Mouse (Mus musculus) megakaryocyte, embryonic 14.5 days (primary cell): ENCODE data around the gene Ift81. TPM values are rescaled to one million over a fixed set of nuclear protein-coding genes. Genes with fewer than 3 reads are reported as not detected.

Source experiments
- H3K27me3 ChIP-seq: replicated peaks from 2 replicates; pipeline ENCODE3; 2012; ENCODE audit warnings: inconsistent platforms
- H3K36me3 ChIP-seq: replicated peaks from 2 replicates; pipeline ENCODE3; 2012; ENCODE audit warnings: low read length, inconsistent platforms, mixed read lengths
- H3K4me1 ChIP-seq: 2 replicates; pipeline ENCODE4 v1.6.1; 2012; ENCODE audit warnings: inconsistent platforms
- H3K4me3 ChIP-seq: replicated peaks from 2 replicates; pipeline ENCODE3; 2012; ENCODE audit warnings: moderate library complexity, mild to moderate bottlenecking, inconsistent platforms
- H3K9me3 ChIP-seq: 2 replicates; pipeline ENCODE4 v1.6.1; 2012; ENCODE audit warnings: inconsistent platforms
- FLI1 ChIP-seq: IDR thresholded peaks from 2 replicates; pipeline ENCODE4 v1.6.1; 2012; ENCODE audit warnings: low read length, inconsistent platforms, mixed read lengths
- GATA1 ChIP-seq: IDR thresholded peaks from 3 replicates; pipeline ENCODE4 v1.6.1; 2012; ENCODE audit warnings: mixed read lengths, low read length, inconsistent platforms, borderline replicate concordance
- polyA plus RNA-seq: library from polyadenylated mRNA; stranded (reverse); fragments of >175 nt; gene quantifications from 2 replicates; pipeline ENCODE4 v1.2.3, GENCODE M21; 2012; ENCODE audit warnings: low replicate concordance; ENCODE audit not compliant: insufficient read depth

The Ift81 gene
- polyA plus RNA-seq, 1 experiment, result not detected

DNA sequence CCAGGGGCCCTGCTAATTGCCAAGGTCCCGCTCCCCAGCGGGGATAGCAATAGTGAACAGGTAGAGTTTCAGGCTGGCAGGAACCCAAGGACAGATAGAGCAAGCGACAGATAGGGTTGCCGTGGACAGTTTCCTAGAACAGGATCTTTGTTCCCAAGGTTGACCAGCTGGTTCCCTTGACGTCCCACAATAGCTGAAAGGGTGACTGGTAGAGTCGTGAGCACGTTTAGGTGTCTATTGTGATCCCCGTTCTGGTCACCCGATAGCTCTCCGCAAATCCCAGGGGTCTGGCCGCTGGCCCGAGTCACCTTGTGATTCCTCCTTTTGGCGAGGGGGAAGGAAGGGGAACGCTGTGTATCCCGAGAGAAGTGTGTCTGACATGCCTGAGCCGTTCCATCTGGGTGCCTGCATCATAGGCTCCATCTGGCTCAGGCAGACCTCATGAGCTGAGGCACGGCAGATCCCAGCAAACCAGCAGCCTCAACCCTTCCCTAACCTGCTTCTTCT is 103.6 kb downstream of the Ift81 start:
- no peak overlapping the region for H3K4me3 ChIP-seq

DNA sequence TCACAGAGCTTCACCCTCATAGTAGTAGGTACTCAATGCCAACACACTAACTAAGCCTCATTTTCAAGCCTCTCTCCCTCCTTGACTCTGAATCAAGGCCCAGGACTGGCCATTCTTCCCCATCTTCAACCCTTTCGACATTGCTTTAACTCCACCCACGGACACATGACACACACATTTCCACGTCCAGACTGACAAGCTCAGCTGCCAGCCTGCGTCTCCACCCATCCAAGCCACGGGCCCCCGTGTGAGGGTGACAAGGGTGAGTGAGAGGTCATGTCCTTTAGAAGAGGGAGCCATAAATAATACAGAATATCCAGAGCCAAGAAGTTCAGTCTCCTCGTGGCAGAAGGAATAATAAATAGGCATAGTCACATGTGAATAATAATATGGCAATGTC is 104.7 kb downstream of the Ift81 start:
- TF ChIP-seq FLI1 (no peak), GATA1 (no peak)

More for the DNA sequence above, 103.6 kb downstream of the Ift81 start:
- Histone ChIP-seq H3K36me3 (no peaks in the 10 kb centered on the region), H3K4me1 (peaks cover 15% of the 10 kb centered on the region), H3K27me3 (peaks cover 42% of the 10 kb centered on the region), H3K9me3 (peaks cover 11% of the 10 kb centered on the region)
- TF ChIP-seq FLI1 (no peak), GATA1 (no peak)

DNA sequence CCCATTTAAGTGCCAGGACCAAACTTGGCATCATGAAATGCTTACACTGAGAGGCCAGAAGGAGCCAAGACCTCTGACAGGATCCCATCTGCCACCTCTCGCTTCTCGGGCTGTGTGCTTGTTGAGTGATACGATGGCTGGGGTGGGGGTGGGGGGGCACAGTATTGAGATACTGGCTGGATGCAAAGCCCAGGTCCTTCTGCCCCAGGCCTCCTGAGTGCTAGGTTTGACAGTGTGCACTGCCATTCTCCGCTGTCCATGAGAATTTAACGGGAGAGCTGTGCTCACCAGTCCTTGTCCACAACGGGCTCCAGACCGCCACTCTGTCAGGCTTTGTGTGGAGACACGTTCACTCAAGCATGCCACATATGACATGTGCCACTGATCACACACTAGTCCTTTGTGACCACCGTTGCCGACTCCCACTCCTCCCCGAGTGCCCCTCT is 105.4 kb downstream of the Ift81 start:
- peaks cover 36% of the 10 kb centered on the region for H3K27me3 ChIP-seq
- no peak overlapping the region for H3K4me3 ChIP-seq
- H3K36me3 ChIP-seq, result no peaks in the 10 kb centered on the region
- H3K9me3 ChIP-seq, result peaks cover 11% of the 10 kb centered on the region
- no peak for TF ChIP-seq FLI1
- no peak for TF ChIP-seq GATA1
- H3K4me1 ChIP-seq, result peaks cover 14% of the 10 kb centered on the region

More for the DNA sequence above, 104.7 kb downstream of the Ift81 start:
- Histone ChIP-seq H3K4me1 (peaks cover 19% of the 10 kb centered on the region), H3K27me3 (peaks cover 39% of the 10 kb centered on the region), H3K4me3 (no peak overlapping the region), H3K9me3 (peaks cover 11% of the 10 kb centered on the region), H3K36me3 (no peaks in the 10 kb centered on the region)

DNA sequence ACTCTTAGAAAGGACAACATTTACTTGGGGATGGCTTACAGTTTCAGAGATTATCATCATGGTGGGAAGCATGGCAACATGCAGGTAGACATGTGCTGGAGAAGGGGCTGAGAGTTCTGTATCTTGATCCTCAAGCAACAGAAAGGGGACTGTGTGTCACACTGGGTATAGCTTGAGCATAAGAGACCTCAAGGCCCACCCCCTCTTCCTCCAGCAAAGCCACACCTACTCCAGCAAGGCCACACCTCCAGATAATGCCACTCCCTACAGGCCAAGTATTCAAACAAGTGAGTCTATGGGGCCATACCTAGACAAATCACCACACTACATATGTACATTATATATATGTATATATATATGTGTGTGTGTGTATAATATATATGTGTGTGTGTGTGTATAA is 106.9 kb downstream of the Ift81 start:
- no peaks in the 10 kb centered on the region for H3K36me3 ChIP-seq
- H3K4me1 ChIP-seq, result peaks cover 22% of the 10 kb centered on the region
- peaks cover 33% of the 10 kb centered on the region for H3K27me3 ChIP-seq
- H3K9me3 ChIP-seq, result peaks cover 8% of the 10 kb centered on the region
- TF ChIP-seq GATA1 (no peak), FLI1 (no peak)
- H3K4me3 ChIP-seq, result no peak overlapping the region

DNA sequence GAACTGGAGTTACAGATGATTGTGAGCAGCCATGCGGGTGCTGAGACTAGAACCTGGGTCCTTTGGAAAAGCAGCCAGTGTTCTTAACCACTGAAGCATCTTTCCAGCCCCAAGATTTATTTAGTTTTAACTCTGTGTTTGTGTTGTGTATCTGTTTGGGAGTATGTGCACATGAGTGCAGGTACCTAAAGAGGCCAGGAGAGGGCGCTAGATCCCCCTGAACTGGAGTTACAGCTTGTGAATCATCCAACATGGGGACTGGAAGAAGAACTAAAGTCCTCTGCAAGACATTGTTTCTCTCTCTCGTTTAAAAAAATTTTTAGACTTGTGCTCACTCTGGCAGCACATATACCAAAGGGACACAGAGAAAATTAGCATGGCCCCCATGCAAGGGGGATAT is 107.9 kb downstream of the Ift81 start:
- Histone ChIP-seq H3K9me3 (peaks cover 8% of the 10 kb centered on the region), H3K36me3 (no peaks in the 10 kb centered on the region), H3K27me3 (peaks cover 25% of the 10 kb centered on the region), H3K4me1 (peaks cover 19% of the 10 kb centered on the region), H3K4me3 (no peak overlapping the region)
- TF ChIP-seq FLI1 (no peak), GATA1 (no peak)

DNA sequence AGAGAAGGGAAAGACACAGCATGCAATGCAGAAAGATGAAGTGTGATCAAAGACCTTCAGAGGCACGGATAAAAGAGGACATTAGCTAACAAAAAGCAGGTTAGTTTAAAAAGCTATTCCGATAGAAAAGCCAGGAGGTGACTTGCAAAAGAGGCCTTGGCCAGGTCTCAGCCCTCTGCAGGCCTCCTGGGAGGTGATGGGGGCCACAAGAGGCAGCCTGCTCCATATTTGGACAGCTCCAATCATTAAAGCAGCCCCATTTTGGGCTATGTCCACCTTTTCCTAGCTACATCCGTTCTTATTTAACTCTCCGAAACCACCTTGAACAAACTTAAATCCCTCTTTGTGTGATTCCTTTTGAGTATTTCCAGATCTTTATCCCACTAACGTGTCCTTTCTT is 108.8 kb downstream of the Ift81 start:
- Histone ChIP-seq H3K4me1 (peaks cover 16% of the 10 kb centered on the region), H3K27me3 (peaks cover 18% of the 10 kb centered on the region), H3K9me3 (peaks cover 8% of the 10 kb centered on the region), H3K36me3 (no peaks in the 10 kb centered on the region), H3K4me3 (no peak overlapping the region)
- TF ChIP-seq GATA1 (no peak), FLI1 (no peak)

DNA sequence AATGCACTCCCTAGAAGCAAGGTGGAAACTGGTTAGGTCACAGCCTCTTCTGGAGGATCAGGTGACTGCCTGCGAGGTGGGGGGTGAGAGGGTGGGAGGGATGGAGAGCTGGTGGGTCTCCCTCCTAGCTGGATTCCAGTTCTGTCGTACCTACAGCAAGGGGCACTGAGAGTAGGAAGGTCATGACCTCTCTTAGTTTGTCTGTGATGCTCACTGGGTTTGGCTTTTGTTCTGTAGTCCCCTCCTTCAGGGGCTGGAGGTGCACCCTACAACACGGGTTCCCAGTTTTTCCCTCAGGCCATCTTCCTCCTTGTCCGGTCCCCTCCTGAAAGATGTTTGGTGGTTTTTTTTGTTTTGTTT is 110.6 kb downstream of the Ift81 start:
- Histone ChIP-seq H3K27me3 (peaks cover 7% of the 10 kb centered on the region), H3K4me1 (peaks cover 24% of the 10 kb centered on the region), H3K4me3 (no peak overlapping the region), H3K36me3 (peaks cover 9% of the 10 kb centered on the region), H3K9me3 (peaks cover 8% of the 10 kb centered on the region)
- no peak for TF ChIP-seq FLI1
- no peak for TF ChIP-seq GATA1

DNA sequence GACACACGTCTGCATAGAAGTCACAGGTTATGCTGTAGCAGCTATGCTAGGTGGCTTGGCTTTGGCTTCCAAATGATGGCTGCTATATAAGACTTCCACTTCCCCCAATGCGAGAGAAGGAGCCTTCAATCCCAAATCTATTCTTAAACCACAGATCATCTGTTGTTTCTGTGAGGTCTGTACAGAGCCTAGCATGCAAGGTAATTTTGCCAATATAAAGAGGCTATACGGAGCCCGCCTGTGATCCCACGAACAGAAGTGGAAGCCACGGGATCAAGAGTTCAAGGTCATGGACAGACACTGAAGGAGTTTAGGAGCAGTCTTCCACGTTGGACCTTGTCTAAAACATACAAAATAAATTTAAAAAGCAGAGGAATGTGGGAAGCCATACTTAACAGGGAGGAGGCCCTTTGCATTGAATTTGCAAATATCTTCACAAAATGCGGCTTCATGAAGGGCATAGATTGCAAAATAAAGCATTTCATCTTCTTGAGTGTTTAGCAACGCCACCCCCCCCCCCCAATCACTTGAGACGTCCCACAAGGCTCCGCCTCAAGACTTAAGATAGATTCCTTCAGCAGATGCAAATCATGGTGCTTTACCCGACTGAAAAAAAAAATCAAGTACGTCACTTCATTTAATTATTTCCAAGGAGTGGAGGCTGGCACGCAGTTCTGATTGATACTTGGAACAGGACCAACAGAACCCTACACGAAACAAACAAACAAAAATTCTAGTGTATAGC is 111.1 kb downstream of the Ift81 start:
- H3K27me3 ChIP-seq, result peaks cover 5% of the 10 kb centered on the region
- peak overlapping the region; percentile 98 for H3K4me3 ChIP-seq
- H3K9me3 ChIP-seq, result peaks cover 8% of the 10 kb centered on the region
- no peak for TF ChIP-seq GATA1
- no peak for TF ChIP-seq FLI1
- H3K36me3 ChIP-seq, result peaks cover 13% of the 10 kb centered on the region
- H3K4me1 ChIP-seq, result peaks cover 28% of the 10 kb centered on the region

DNA sequence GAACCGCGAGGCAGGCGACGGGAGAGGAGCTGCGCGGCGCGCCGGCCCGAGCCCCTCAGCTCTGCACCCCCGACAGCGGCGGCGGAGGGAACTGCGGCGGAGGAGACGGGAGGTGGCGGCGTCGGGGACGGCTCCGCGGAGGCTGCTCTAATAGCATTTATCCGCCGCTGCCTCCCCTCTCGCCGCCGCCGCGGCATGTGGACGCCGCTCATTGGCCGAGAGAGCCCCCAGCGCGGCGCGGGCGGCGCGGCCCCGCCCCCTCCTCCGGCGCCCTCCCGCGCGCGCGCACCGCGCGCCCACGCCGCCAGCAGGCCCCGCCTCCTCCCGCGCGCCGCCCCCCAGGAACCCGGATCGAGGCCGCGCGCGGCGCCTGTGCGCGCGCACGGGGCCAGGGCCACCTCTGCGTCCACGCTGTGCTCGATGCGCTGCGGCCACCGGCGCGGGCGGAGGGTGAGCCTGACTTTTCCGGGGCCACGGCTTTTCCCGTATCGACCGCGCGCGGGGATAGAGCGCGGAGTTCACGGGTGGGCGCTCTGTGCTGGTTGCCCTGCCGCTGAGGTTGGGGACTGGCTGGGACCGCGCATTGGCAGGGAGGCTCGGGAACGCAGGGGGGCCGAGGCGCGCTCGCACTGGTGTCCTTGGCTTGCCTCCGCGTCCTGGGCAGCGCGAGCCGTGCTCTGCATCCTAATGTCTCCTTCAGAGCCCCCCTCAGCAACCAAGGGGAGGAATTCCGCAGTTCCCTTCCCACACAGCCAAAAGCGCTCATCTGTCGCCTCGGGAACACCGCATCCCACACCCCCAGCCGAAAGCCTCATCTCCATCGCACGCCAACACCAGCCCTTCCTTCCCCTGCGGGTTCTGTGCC is 112.0 kb downstream of the Ift81 start, which contains the start of gene Atp2a2:
Atp2a2 (minus strand) TSS at position 149 of the 865 bp plus-strand sequence.
- Histone ChIP-seq H3K36me3 (peaks cover 21% of the 10 kb centered on the region), H3K4me1 (peaks cover 34% of the 10 kb centered on the region), H3K27me3 (peaks cover 5% of the 10 kb centered on the region), H3K4me3 (peak within 1 kb of the TSS; percentile 98), H3K9me3 (peaks cover 6% of the 10 kb centered on the region)
- TF ChIP-seq GATA1 (no peak), FLI1 (no peak)
